Mouse (Mus musculus): ENCODE results near the gene Slf2. TPM values are rescaled to one million over a fixed set of nuclear protein-coding genes. Genes with fewer than 3 reads are reported as not detected.

Slf2 gene
- polyA plus RNA-seq, 1 experiment from 2014 or later: 54.1 TPM

DNA sequence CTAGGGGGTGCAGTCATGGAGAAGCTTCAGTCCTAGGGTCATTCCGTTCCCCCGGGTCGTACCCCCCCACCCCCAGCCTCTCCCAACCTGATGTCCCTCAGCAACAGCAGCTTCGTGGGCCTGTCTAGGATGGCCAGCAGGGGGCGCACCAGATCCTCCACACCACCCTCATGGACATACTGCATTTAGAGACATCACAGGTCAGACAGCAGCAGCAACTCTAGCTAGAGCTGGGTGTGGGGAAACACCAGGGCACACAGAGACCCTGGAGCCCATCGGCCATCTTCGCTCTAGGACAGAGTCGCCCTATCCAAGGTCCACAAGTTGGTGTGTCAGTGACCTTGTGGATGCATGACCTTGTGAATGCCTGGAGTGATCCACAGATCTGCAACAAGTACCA, 99.2 kb downstream of the Slf2 start:
- no peak overlapping the region for H3K9ac ChIP-seq (ENCODE audit: low read length)
- no peak overlapping the region for H3K4me3 ChIP-seq (ENCODE audit: low read depth, low read length)
- H3K27ac ChIP-seq (ENCODE audit: low read depth): no peak overlapping the region
- no peak overlapping the region for H3K4me2 ChIP-seq (ENCODE audit: low read length)
- H3K36me3 ChIP-seq (ENCODE audit: control insufficient read depth, insufficient read depth, low read length): peaks cover 38% of the 10 kb centered on the region
- no peaks in the 10 kb centered on the region for H3K27me3 ChIP-seq (replicated peaks; ENCODE audit: control insufficient read depth, insufficient read depth, low read length)
- H3K4me1 ChIP-seq (replicated peaks; ENCODE audit: control insufficient read depth, insufficient read depth, low read length): peaks cover 32% of the 10 kb centered on the region
- peak; percentile 80 for DNase-seq (ENCODE audit: low spot score)
- WGBS: 39% methylated on average over 8 of the region's 8 CpGs
- ATAC-seq (replicated peaks; ENCODE audit: low FRiP score, low TSS enrichment, low read depth): no peak; the same call in 1 of the 2 replicates
- H3K9me3 ChIP-seq (ENCODE audit: control insufficient read depth, low read length): no peaks in the 10 kb centered on the region

DNA sequence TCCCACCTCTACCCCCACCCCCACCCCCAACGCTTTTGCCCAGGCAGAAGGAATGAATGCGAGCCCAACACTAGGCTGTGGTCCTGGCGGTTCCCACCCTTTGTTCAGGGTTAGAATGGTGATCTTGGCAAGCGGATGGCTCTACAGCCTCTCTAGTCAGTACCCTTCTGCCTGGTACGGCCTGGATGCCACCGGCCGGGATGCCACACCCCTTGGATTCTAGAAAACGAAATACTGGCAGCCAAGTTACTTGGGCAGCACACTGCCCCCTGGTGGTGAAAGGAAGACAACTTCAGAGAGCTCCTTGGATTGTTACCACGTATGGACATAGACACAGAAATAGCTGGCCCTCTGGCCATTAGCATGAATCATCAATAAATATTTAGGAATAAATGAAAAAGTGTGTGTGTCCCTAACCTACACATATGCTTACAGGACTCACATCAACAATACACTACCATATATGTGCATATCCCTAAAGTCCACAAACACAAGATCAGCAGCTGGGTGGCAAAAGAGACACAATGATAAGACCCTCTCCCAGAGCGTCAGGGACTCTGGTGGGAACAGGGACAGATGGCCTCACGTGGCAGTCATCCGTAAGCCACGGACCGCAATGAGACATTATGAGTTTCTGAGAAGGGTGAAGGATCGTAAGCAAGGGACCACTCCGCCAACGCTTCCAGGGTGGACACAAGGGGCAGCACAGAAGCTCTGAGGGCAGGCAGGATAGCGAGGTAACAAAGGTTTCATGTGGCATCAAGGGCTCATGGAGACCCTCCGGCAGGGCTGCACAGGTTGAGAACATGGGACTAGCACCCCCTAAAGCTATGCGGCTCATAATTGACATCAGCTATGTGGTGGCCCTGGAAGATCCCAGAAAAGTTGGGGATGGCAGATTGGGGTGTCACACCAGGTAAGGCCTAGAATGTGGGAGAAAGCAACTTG, 100.1 kb downstream of the Slf2 start:
- peak overlapping the region; percentile 37 for H3K4me2 ChIP-seq (ENCODE audit: low read length)
- H3K9ac ChIP-seq (ENCODE audit: low read length): no peak overlapping the region
- H3K4me3 ChIP-seq (ENCODE audit: low read depth, low read length): peak overlapping the region; percentile 13; the same call in 1 of the 2 replicates
- H3K27me3 ChIP-seq (replicated peaks; ENCODE audit: control insufficient read depth, insufficient read depth, low read length): no peaks in the 10 kb centered on the region
- ATAC-seq (replicated peaks; ENCODE audit: low FRiP score, low TSS enrichment, low read depth) (0 out of 2 replicates have a peak, but pooled peaks have one; percentile 4), DNase-seq (ENCODE audit: low spot score) (peak; percentile 81)
- WGBS: 41% methylated on average over 20 of the region's 20 CpGs
- H3K27ac ChIP-seq (ENCODE audit: low read depth): no peak overlapping the region
- no peaks in the 10 kb centered on the region for H3K9me3 ChIP-seq (ENCODE audit: control insufficient read depth, low read length)
- peaks cover 32% of the 10 kb centered on the region for H3K4me1 ChIP-seq (replicated peaks; ENCODE audit: control insufficient read depth, insufficient read depth, low read length)
- H3K36me3 ChIP-seq (ENCODE audit: control insufficient read depth, insufficient read depth, low read length): peaks cover 29% of the 10 kb centered on the region

DNA sequence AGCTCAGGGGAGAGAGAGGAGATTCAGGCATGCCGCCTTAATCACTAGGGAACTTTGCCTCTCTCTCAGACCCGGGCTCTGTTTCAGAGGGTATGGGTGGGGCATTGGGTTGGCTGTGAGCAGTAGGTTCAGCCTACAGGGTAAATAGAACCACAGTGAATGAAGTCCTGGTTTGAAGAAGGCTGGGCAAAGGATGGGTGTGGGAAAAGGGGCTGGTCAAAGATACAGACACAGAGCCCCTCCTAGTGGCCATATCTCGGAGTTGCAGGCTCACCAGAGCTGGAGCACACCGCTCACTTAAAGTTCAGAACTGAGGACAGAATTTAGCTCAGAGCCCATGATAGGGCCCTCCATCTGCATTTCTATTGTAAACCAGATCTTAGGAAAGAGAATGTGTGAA, 100.8 kb downstream of the Slf2 start:
- Histone ChIP-seq H3K36me3 (ENCODE audit: control insufficient read depth, insufficient read depth, low read length) (peaks cover 21% of the 10 kb centered on the region), H3K4me1 (replicated peaks; ENCODE audit: control insufficient read depth, insufficient read depth, low read length) (peaks cover 32% of the 10 kb centered on the region), H3K4me3 (ENCODE audit: low read depth, low read length) (no peak overlapping the region), H3K4me2 (ENCODE audit: low read length) (no peak overlapping the region), H3K27me3 (replicated peaks; ENCODE audit: control insufficient read depth, insufficient read depth, low read length) (no peaks in the 10 kb centered on the region), H3K9me3 (ENCODE audit: control insufficient read depth, low read length) (no peaks in the 10 kb centered on the region), H3K9ac (ENCODE audit: low read length) (no peak overlapping the region), H3K27ac (ENCODE audit: low read depth) (no peak overlapping the region)
- ATAC-seq (replicated peaks; ENCODE audit: low FRiP score, low TSS enrichment, low read depth) (peak; percentile 32), DNase-seq (ENCODE audit: low spot score) (peak; percentile 89)
- 14% methylated on average over 4 of the region's 4 CpGs for WGBS

Other genes starting within 250 kb of the Slf2 start
- 0.05 TPM in 1 of 2 replicates, not detected in the other for gene Pax2, start 175.1 kb upstream of the Slf2 start, polyA plus RNA-seq (2014; fragmentation: Nextera tagmentation; extraction: Ambion mirVana)
- 14.5 and 16.3 TPM in 2 replicates for gene Sema4g, start 58.0 kb downstream of the Slf2 start, polyA plus RNA-seq (2014; fragmentation: Nextera tagmentation; extraction: Ambion mirVana)
- gene Twnk, start 74.5 kb downstream of the Slf2 start, polyA plus RNA-seq (2014; fragmentation: Nextera tagmentation; extraction: Ambion mirVana): 16.7 and 18.4 TPM in 2 replicates
- gene Mrpl43, start 75.3 kb downstream of the Slf2 start, polyA plus RNA-seq (2014; fragmentation: Nextera tagmentation; extraction: Ambion mirVana): 65.4 and 70.3 TPM in 2 replicates
- gene Lzts2, start 83.3 kb downstream of the Slf2 start, polyA plus RNA-seq (2014; fragmentation: Nextera tagmentation; extraction: Ambion mirVana): 50.6 and 52.1 TPM in 2 replicates
- 0.42 and 0.55 TPM in 2 replicates for gene Pdzd7, start 114.6 kb downstream of the Slf2 start, polyA plus RNA-seq (2014; fragmentation: Nextera tagmentation; extraction: Ambion mirVana)
- gene Sfxn3, start 116.4 kb downstream of the Slf2 start, polyA plus RNA-seq (2014; fragmentation: Nextera tagmentation; extraction: Ambion mirVana): 23.4 and 24.5 TPM in 2 replicates
- 0.69 and 1.8 TPM in 2 replicates for gene Kazald1, start 144.1 kb downstream of the Slf2 start, polyA plus RNA-seq (2014; fragmentation: Nextera tagmentation; extraction: Ambion mirVana)
- gene Tlx1, start 219.5 kb downstream of the Slf2 start, polyA plus RNA-seq (2014; fragmentation: Nextera tagmentation; extraction: Ambion mirVana): 0.16 TPM in 1 of 2 replicates, not detected in the other